Mouse (Mus musculus) hindbrain, embryonic 12.5 days (tissue): Measurements from ENCODE around the gene Lrfn3. TPM values are rescaled to one million over a fixed set of nuclear protein-coding genes. Genes with fewer than 3 reads are reported as not detected.

Source experiments
- ATAC-seq: fragments of 200-750 bp; cut with Nextera tagmentation; 2 replicates; pipeline ENCODE4 v1.8.0; 2017; ENCODE audit warnings: moderate TSS enrichment; ENCODE audit not compliant: low FRiP score
- H3K27ac ChIP-seq: fragments of 300-500 bp; sonication (generic); 2 replicates; pipeline ENCODE4 v1.5.1; 2016; ENCODE audit warnings: mild to moderate bottlenecking
- H3K27me3 ChIP-seq: fragments of 300-500 bp; sonication (generic); 2 replicates; pipeline ENCODE4 v1.6.1; 2016; ENCODE audit warnings: mild to moderate bottlenecking
- H3K36me3 ChIP-seq: fragments of 300-500 bp; sonication (generic); 2 replicates; pipeline ENCODE4 v1.6.1; 2016; ENCODE audit warnings: mild to moderate bottlenecking
- H3K4me1 ChIP-seq: fragments of 300-500 bp; sonication (generic); 2 replicates; pipeline ENCODE4 v1.6.1; 2016
- H3K4me2 ChIP-seq: fragments of 300-500 bp; sonication (generic); replicated peaks from 2 replicates; pipeline ENCODE4 v1.6.1; 2016; ENCODE audit warnings: mild to moderate bottlenecking
- H3K4me3 ChIP-seq: fragments of 300-500 bp; sonication (generic); 2 replicates; pipeline ENCODE4 v1.5.1; 2016; ENCODE audit warnings: mild to moderate bottlenecking
- H3K9ac ChIP-seq: fragments of 300-500 bp; sonication (generic); 2 replicates; pipeline ENCODE4 v1.6.1; 2016; ENCODE audit warnings: mild to moderate bottlenecking, moderate library complexity
- H3K9me3 ChIP-seq: fragments of 300-500 bp; sonication (generic); replicated peaks from 2 replicates; pipeline ENCODE4 v1.6.1; 2016; ENCODE audit warnings: mild to moderate bottlenecking
- WGBS: fragments of 180-500 bp; shearing (Covaris S2); methylation state at CpG from one replicate; pipeline ENCODE4 v1.1.7; 2016; 5-methylcytosine and 5-hydroxymethylcytosine counted together
- polyA plus RNA-seq: library from polyadenylated mRNA; unstranded; fragments of >200 nt; fragmentation: Nextera tagmentation; extraction: Ambion mirVana; gene quantifications from 2 replicates; pipeline ENCODE4 v1.2.1, GENCODE M21; 2016

The Lrfn3 gene
- polyA plus RNA-seq, result 9.3 and 10.1 TPM in 2 replicates

GRCm38 (mm10) chr7:30362652-30363343, at the start of gene Lrfn3:
TSS of gene Lrfn3 (minus strand) at chr7:30362772.
- Histone ChIP-seq H3K4me2 (peak within 1 kb of the TSS; percentile 86), H3K4me1 (peaks cover 46% of the 10 kb centered on the region), H3K9me3 (no peaks in the 10 kb centered on the region), H3K9ac (peak within 1 kb of the TSS; percentile 97), H3K36me3 (peaks cover 16% of the 10 kb centered on the region), H3K27me3 (peaks cover 13% of the 10 kb centered on the region), H3K4me3 (peak within 1 kb of the TSS; percentile 84), H3K27ac (peak within 1 kb of the TSS; percentile 30; the same call in 1 of the 2 replicates)
- peak; percentile 77 for ATAC-seq
- 2% methylated on average over 42 of the region's 55 CpGs for WGBS

- 70% methylated on average over 3 of the region's 3 CpGs for WGBS
- ATAC-seq, result no peak
- no peak overlapping the region for H3K27ac ChIP-seq
Measured at GRCm38 (mm10) chr7:30411023-30411422, 48.5 kb upstream of the Lrfn3 start.

GRCm38 (mm10) chr7:30409789-30410188, 47.2 kb upstream of the Lrfn3 start:
- Histone ChIP-seq H3K27ac (no peak overlapping the region), H3K4me2 (no peak overlapping the region), H3K4me3 (no peak overlapping the region), H3K4me1 (no peaks in the 10 kb centered on the region), H3K36me3 (no peaks in the 10 kb centered on the region), H3K27me3 (peaks cover 6% of the 10 kb centered on the region; the same call in 1 of the 2 replicates), H3K9me3 (no peaks in the 10 kb centered on the region), H3K9ac (no peak overlapping the region)
- 74% methylated on average over 2 of the region's 2 CpGs for WGBS
- no peak for ATAC-seq

More at GRCm38 (mm10) chr7:30411023-30411422, 48.5 kb upstream of the Lrfn3 start:
- H3K4me2 ChIP-seq, result no peak overlapping the region
- H3K4me1 ChIP-seq, result no peaks in the 10 kb centered on the region
- H3K4me3 ChIP-seq, result no peak overlapping the region
- H3K36me3 ChIP-seq, result no peaks in the 10 kb centered on the region
- no peaks in the 10 kb centered on the region for H3K9me3 ChIP-seq
- H3K27me3 ChIP-seq, result peaks cover 6% of the 10 kb centered on the region; the same call in 1 of the 2 replicates
- H3K9ac ChIP-seq, result no peak overlapping the region

GRCm38 (mm10) chr7:30408639-30409038, 46.1 kb upstream of the Lrfn3 start:
- ATAC-seq, result no peak
- Histone ChIP-seq H3K27me3 (peaks cover 6% of the 10 kb centered on the region; the same call in 1 of the 2 replicates), H3K4me2 (no peak overlapping the region), H3K4me1 (no peaks in the 10 kb centered on the region), H3K4me3 (no peak overlapping the region), H3K27ac (no peak overlapping the region), H3K36me3 (no peaks in the 10 kb centered on the region), H3K9me3 (no peaks in the 10 kb centered on the region), H3K9ac (no peak overlapping the region)
- 88% methylated on average over 3 of the region's 3 CpGs for WGBS

GRCm38 (mm10) chr7:30402343-30402742, 39.8 kb upstream of the Lrfn3 start:
- H3K9me3 ChIP-seq, result no peaks in the 10 kb centered on the region
- no peak for ATAC-seq
- WGBS, result 75% methylated on average over 4 of the region's 4 CpGs

GRCm38 (mm10) chr7:30399671-30400070, 37.1 kb upstream of the Lrfn3 start:
- no peak overlapping the region for H3K4me2 ChIP-seq
- ATAC-seq, result no peak
- H3K27ac ChIP-seq, result no peak overlapping the region
- WGBS, result 43% methylated on average over 7 of the region's 7 CpGs
- peaks cover 5% of the 10 kb centered on the region for H3K4me1 ChIP-seq
- no peak overlapping the region for H3K4me3 ChIP-seq
- no peak overlapping the region for H3K9ac ChIP-seq
- no peaks in the 10 kb centered on the region for H3K36me3 ChIP-seq
- H3K27me3 ChIP-seq, result 0 out of 2 replicates have a peak, but pooled peaks cover 3% of the 10 kb centered on the region
- H3K9me3 ChIP-seq, result no peaks in the 10 kb centered on the region

More at GRCm38 (mm10) chr7:30402343-30402742, 39.8 kb upstream of the Lrfn3 start:
- H3K4me3 ChIP-seq, result no peak overlapping the region
- no peak overlapping the region for H3K4me2 ChIP-seq
- H3K9ac ChIP-seq, result no peak overlapping the region
- no peak overlapping the region for H3K27ac ChIP-seq
- H3K4me1 ChIP-seq, result peaks cover 5% of the 10 kb centered on the region
- no peaks in the 10 kb centered on the region for H3K36me3 ChIP-seq
- 0 out of 2 replicates have a peak, but pooled peaks cover 3% of the 10 kb centered on the region for H3K27me3 ChIP-seq

GRCm38 (mm10) chr7:30394871-30395270, 32.3 kb upstream of the Lrfn3 start:
- H3K9ac ChIP-seq, result no peak overlapping the region

GRCm38 (mm10) chr7:30394379-30394778, 31.8 kb upstream of the Lrfn3 start:
- H3K4me1 ChIP-seq, result no peaks in the 10 kb centered on the region
- no peaks in the 10 kb centered on the region for H3K36me3 ChIP-seq
- no peaks in the 10 kb centered on the region for H3K27me3 ChIP-seq
- 55% methylated on average over 11 of the region's 11 CpGs for WGBS
- no peak for ATAC-seq
- H3K4me2 ChIP-seq, result no peak overlapping the region
- H3K9me3 ChIP-seq, result no peaks in the 10 kb centered on the region
- H3K27ac ChIP-seq, result no peak overlapping the region
- H3K9ac ChIP-seq, result no peak overlapping the region
- H3K4me3 ChIP-seq, result no peak overlapping the region

More at GRCm38 (mm10) chr7:30394871-30395270, 32.3 kb upstream of the Lrfn3 start:
- no peaks in the 10 kb centered on the region for H3K9me3 ChIP-seq
- no peak overlapping the region for H3K27ac ChIP-seq
- H3K36me3 ChIP-seq, result no peaks in the 10 kb centered on the region
- 37% methylated on average over 2 of the region's 2 CpGs for WGBS
- H3K4me2 ChIP-seq, result no peak overlapping the region
- H3K4me3 ChIP-seq, result no peak overlapping the region
- ATAC-seq, result no peak
- H3K27me3 ChIP-seq, result no peaks in the 10 kb centered on the region
- H3K4me1 ChIP-seq, result peaks cover 4% of the 10 kb centered on the region

GRCm38 (mm10) chr7:30393631-30394030, 31.1 kb upstream of the Lrfn3 start:
- Histone ChIP-seq H3K9ac (no peak overlapping the region), H3K4me2 (no peak overlapping the region), H3K9me3 (no peaks in the 10 kb centered on the region), H3K36me3 (no peaks in the 10 kb centered on the region), H3K4me3 (no peak overlapping the region), H3K27ac (no peak overlapping the region), H3K4me1 (no peaks in the 10 kb centered on the region), H3K27me3 (no peaks in the 10 kb centered on the region)
- 83% methylated on average over 4 of the region's 4 CpGs for WGBS
- no peak for ATAC-seq

GRCm38 (mm10) chr7:30392746-30393520, 30.4 kb upstream of the Lrfn3 start:
- Histone ChIP-seq H3K36me3 (no peaks in the 10 kb centered on the region), H3K4me2 (no peak overlapping the region), H3K27ac (no peak overlapping the region), H3K9me3 (no peaks in the 10 kb centered on the region), H3K4me3 (no peak overlapping the region), H3K27me3 (no peaks in the 10 kb centered on the region), H3K4me1 (no peaks in the 10 kb centered on the region), H3K9ac (no peak overlapping the region)
- 70% methylated on average over 4 of the region's 4 CpGs for WGBS
- no peak for ATAC-seq

- no peak for ATAC-seq
- whole genome bisulfite sequencing, result 84% methylated on average over 9 of the region's 9 CpGs
Measured at GRCm38 (mm10) chr7:30384106-30384505, 21.5 kb upstream of the Lrfn3 start.

GRCm38 (mm10) chr7:30380061-30380460, 17.5 kb upstream of the Lrfn3 start:
- Histone ChIP-seq H3K4me3 (no peak overlapping the region), H3K4me1 (no peaks in the 10 kb centered on the region), H3K9me3 (no peaks in the 10 kb centered on the region), H3K27me3 (no peaks in the 10 kb centered on the region), H3K9ac (no peak overlapping the region), H3K27ac (no peak overlapping the region), H3K4me2 (no peak overlapping the region), H3K36me3 (no peaks in the 10 kb centered on the region)
- WGBS, result 68% methylated on average over 5 of the region's 5 CpGs
- no peak for ATAC-seq

More at GRCm38 (mm10) chr7:30384106-30384505, 21.5 kb upstream of the Lrfn3 start:
- no peaks in the 10 kb centered on the region for H3K9me3 ChIP-seq
- no peak overlapping the region for H3K9ac ChIP-seq
- no peaks in the 10 kb centered on the region for H3K36me3 ChIP-seq
- no peak overlapping the region for H3K4me2 ChIP-seq
- H3K4me1 ChIP-seq, result no peaks in the 10 kb centered on the region
- no peak overlapping the region for H3K4me3 ChIP-seq
- no peaks in the 10 kb centered on the region for H3K27me3 ChIP-seq
- no peak overlapping the region for H3K27ac ChIP-seq
